Mouse (Mus musculus) forebrain, postnatal 0 days (tissue): ENCODE measurements around the gene Rnf224. TPM values are rescaled to one million over a fixed set of nuclear protein-coding genes. Genes with fewer than 3 reads are reported as not detected.
A peak's percentile ranks its signal among the peaks of the same experiment; 100 is the strongest.

Experiments used
- ATAC-seq: fragments of 200-750 bp; cut with Nextera tagmentation; 2 replicates; pipeline ENCODE4 v1.8.0; 2017; ENCODE audit warnings: mild to moderate bottlenecking, moderate library complexity
- DNase-seq: peaks from one replicate; pipeline ENCODE4 v3.0.0-alpha.2; 2015
- H3K27ac ChIP-seq: fragments of 300-500 bp; sonication (generic); 2 replicates; pipeline ENCODE4 v1.5.1; 2014; ENCODE audit warnings: low read depth, mild to moderate bottlenecking, antibody characterized with exemption, low read length, moderate library complexity, mixed read lengths
- H3K27me3 ChIP-seq: fragments of 300-500 bp; sonication (generic); 2 replicates; pipeline ENCODE4 v1.6.1; 2014; ENCODE audit warnings: mild to moderate bottlenecking, low read length, mixed read lengths; ENCODE audit not compliant: insufficient read depth
- H3K36me3 ChIP-seq: fragments of 300-500 bp; sonication (generic); 2 replicates; pipeline ENCODE4 v1.6.1; 2014; ENCODE audit warnings: mild to moderate bottlenecking, moderate library complexity; ENCODE audit not compliant: insufficient read depth
- H3K4me1 ChIP-seq: fragments of 300-500 bp; sonication (generic); 2 replicates; pipeline ENCODE4 v1.6.1; 2014; ENCODE audit warnings: antibody characterized with exemption; ENCODE audit not compliant: insufficient read depth
- H3K4me2 ChIP-seq: fragments of 300-500 bp; sonication (generic); 2 replicates; pipeline ENCODE4 v1.6.1; 2014; ENCODE audit warnings: low read depth, mild to moderate bottlenecking, moderate library complexity
- H3K4me3 ChIP-seq: fragments of 300-500 bp; sonication (generic); 2 replicates; pipeline ENCODE4 v1.5.1; 2014; ENCODE audit warnings: low read depth, low read length, mixed read lengths
- H3K9ac ChIP-seq: fragments of 300-500 bp; sonication (generic); 2 replicates; pipeline ENCODE4 v1.6.1; 2014; ENCODE audit warnings: mild to moderate bottlenecking
- H3K9me3 ChIP-seq: fragments of 300-500 bp; sonication (generic); 2 replicates; pipeline ENCODE4 v1.6.1; 2016; ENCODE audit warnings: low read length
- CTCF ChIP-seq: sonication (generic); IDR thresholded peaks from 2 replicates; pipeline ENCODE4 v1.5.1; 2016; ENCODE audit warnings: antibody characterized with exemption, control low read depth, low read depth
- WGBS: fragments of 180-500 bp; shearing (Covaris S2); extraction: QIAGEN DNeasy Blood & Tissue Kit; methylation state at CpG from one replicate; pipeline ENCODE4 v1.1.7; 2014; 5-methylcytosine and 5-hydroxymethylcytosine counted together
- polyA plus RNA-seq: library from polyadenylated mRNA; unstranded; fragments of >200 nt; fragmentation: Nextera tagmentation; extraction: Ambion mirVana; gene quantifications from 2 replicates; pipeline ENCODE4 v1.2.1, GENCODE M21; 2015
- total RNA-seq: library from RNA; depleted of rRNA; stranded (reverse); fragments of >200 nt; gene quantifications from 2 replicates; pipeline ENCODE4 v1.2.3, GENCODE M21; 2014; rRNA removed

Rnf224 gene
- total RNA-seq (not detected in 2 replicates), polyA plus RNA-seq (not detected in 2 replicates)

- no peak within 1 kb of the TSS for H3K4me2 ChIP-seq
- H3K36me3 ChIP-seq = no peaks in the 10 kb centered on the region
- no peaks in the 10 kb centered on the region for H3K9me3 ChIP-seq
- H3K4me3 ChIP-seq = no peak within 1 kb of the TSS
- no peak within 1 kb of the TSS for H3K9ac ChIP-seq
- no peaks in the 10 kb centered on the region; the same call in 1 of the 2 replicates for H3K27me3 ChIP-seq
- H3K4me1 ChIP-seq = peaks cover 5% of the 10 kb centered on the region
- no peak for TF ChIP-seq CTCF
- WGBS = 45% methylated on average over 8 of the region's 8 CpGs
- DNase-seq (no peak), ATAC-seq (no peak)
- H3K27ac ChIP-seq = no peak within 1 kb of the TSS
Observed at GRCm38 (mm10) chr2:25236614-25237013, at the start of gene Rnf224. TSS of gene Rnf224 (minus strand) at chr2:25236787.

- Histone ChIP-seq H3K9ac (no peak overlapping the region), H3K4me3 (no peak overlapping the region), H3K9me3 (no peaks in the 10 kb centered on the region), H3K4me2 (no peak overlapping the region), H3K4me1 (peaks cover 8% of the 10 kb centered on the region; the same call in 1 of the 2 replicates), H3K36me3 (peaks cover 44% of the 10 kb centered on the region), H3K27me3 (peaks cover 17% of the 10 kb centered on the region; the same call in 1 of the 2 replicates), H3K27ac (no peak overlapping the region)
- DNase-seq = no peak
- no peak for ATAC-seq
- no peak for TF ChIP-seq CTCF
- WGBS = 82% methylated on average over 1 of the region's 1 CpGs
Observed at GRCm38 (mm10) chr2:25286314-25286713, 49.7 kb upstream of the Rnf224 start.

- H3K9me3 ChIP-seq = no peaks in the 10 kb centered on the region
- no peak for ATAC-seq
- DNase-seq = no peak
- peaks cover 11% of the 10 kb centered on the region; the same call in 1 of the 2 replicates for H3K27me3 ChIP-seq
- peaks cover 51% of the 10 kb centered on the region for H3K36me3 ChIP-seq
- no peak overlapping the region for H3K4me2 ChIP-seq
- WGBS = 98% methylated on average over 2 of the region's 2 CpGs
- TF ChIP-seq CTCF = no peak
- peaks cover 4% of the 10 kb centered on the region; the same call in 1 of the 2 replicates for H3K4me1 ChIP-seq
- no peak overlapping the region for H3K4me3 ChIP-seq
- no peak overlapping the region for H3K27ac ChIP-seq
- H3K9ac ChIP-seq = no peak overlapping the region
Observed at GRCm38 (mm10) chr2:25285551-25285950, 49.0 kb upstream of the Rnf224 start.

GRCm38 (mm10) chr2:25278928-25279882 is 42.6 kb upstream of the Rnf224 start:
- peak; percentile 85 for TF ChIP-seq CTCF

GRCm38 (mm10) chr2:25273010-25273409 is 36.4 kb upstream of the Rnf224 start:
- H3K27ac ChIP-seq = no peak overlapping the region
- H3K9me3 ChIP-seq = no peaks in the 10 kb centered on the region
- DNase-seq (no peak), ATAC-seq (no peak)
- peak overlapping the region; percentile 97 for H3K4me2 ChIP-seq
- H3K27me3 ChIP-seq = no peaks in the 10 kb centered on the region
- H3K9ac ChIP-seq = peak overlapping the region; percentile 81
- WGBS = 43% methylated on average over 16 of the region's 16 CpGs
- H3K36me3 ChIP-seq = peaks cover 62% of the 10 kb centered on the region
- no peak for TF ChIP-seq CTCF
- H3K4me1 ChIP-seq = peaks cover 19% of the 10 kb centered on the region
- H3K4me3 ChIP-seq = peak overlapping the region; percentile 92

More at GRCm38 (mm10) chr2:25278928-25279882, 42.6 kb upstream of the Rnf224 start:
- H3K4me1 ChIP-seq = no peaks in the 10 kb centered on the region
- H3K27ac ChIP-seq = no peak overlapping the region
- DNase-seq (peak; percentile 85), ATAC-seq (peak; percentile 77)
- no peak overlapping the region for H3K4me2 ChIP-seq
- WGBS = 60% methylated on average over 13 of the region's 13 CpGs
- H3K9ac ChIP-seq = no peak overlapping the region
- no peak overlapping the region for H3K4me3 ChIP-seq
- H3K36me3 ChIP-seq = peaks cover 94% of the 10 kb centered on the region
- no peaks in the 10 kb centered on the region for H3K9me3 ChIP-seq
- no peaks in the 10 kb centered on the region for H3K27me3 ChIP-seq

GRCm38 (mm10) chr2:25272515-25272914 is 35.9 kb upstream of the Rnf224 start:
- no peak for DNase-seq
- Histone ChIP-seq H3K4me3 (peak overlapping the region; percentile 92), H3K4me1 (peaks cover 19% of the 10 kb centered on the region), H3K36me3 (peaks cover 60% of the 10 kb centered on the region), H3K27me3 (no peaks in the 10 kb centered on the region), H3K27ac (peak overlapping the region; percentile 64; the same call in 1 of the 2 replicates), H3K9me3 (no peaks in the 10 kb centered on the region), H3K4me2 (peak overlapping the region; percentile 97), H3K9ac (peak overlapping the region; percentile 81)
- WGBS = under 1% methylated on average over 17 of the region's 29 CpGs
- peak; percentile 59 for ATAC-seq
- no peak for TF ChIP-seq CTCF
